Mouse (Mus musculus): Measurements from ENCODE around the gene Ttll3. TPM values are rescaled to one million over a fixed set of nuclear protein-coding genes. Genes with fewer than 3 reads are reported as not detected.

The Ttll3 gene
- polyA plus RNA-seq, 1 experiment from 2014 or later = 0.98 TPM

- 14% methylated on average over 10 of the region's 10 CpGs for WGBS (ENCODE audit: insufficient replicate concordance)
- Histone ChIP-seq H3K4me1 (replicated peaks) (no peaks in the 10 kb centered on the region), H3K27me3 (peaks cover 6% of the 10 kb centered on the region; the same call in 1 of the 2 replicates), H3K4me2 (no peak within 1 kb of the TSS), H3K9me3 (replicated peaks) (no peaks in the 10 kb centered on the region), H3K4me3 (replicated peaks) (no peak within 1 kb of the TSS), H3K9ac (no peak within 1 kb of the TSS), H3K27ac (replicated peaks) (no peak within 1 kb of the TSS), H3K36me3 (replicated peaks) (no peaks in the 10 kb centered on the region)
- no peak for ATAC-seq (ENCODE audit: insufficient read depth)
Measured at GRCm38 (mm10) chr6:113457952-113458534, 69.0 kb downstream of the Ttll3 start, which contains the start of gene Il17re. Il17re (plus strand) TSS chr6:113458484.

GRCm38 (mm10) chr6:113458635-113459034 lies 69.6 kb downstream of the Ttll3 start:
- Histone ChIP-seq H3K4me1 (replicated peaks) (no peaks in the 10 kb centered on the region), H3K27me3 (peaks cover 6% of the 10 kb centered on the region; the same call in 1 of the 2 replicates), H3K4me2 (no peak overlapping the region), H3K4me3 (replicated peaks) (no peak overlapping the region), H3K27ac (replicated peaks) (no peak overlapping the region), H3K36me3 (replicated peaks) (no peaks in the 10 kb centered on the region), H3K9ac (no peak overlapping the region), H3K9me3 (replicated peaks) (no peaks in the 10 kb centered on the region)
- ATAC-seq (ENCODE audit: insufficient read depth) = no peak
- WGBS (ENCODE audit: insufficient replicate concordance) = 53% methylated on average over 10 of the region's 10 CpGs

- Histone ChIP-seq H3K4me3 (replicated peaks) (no peak overlapping the region), H3K9me3 (replicated peaks) (no peaks in the 10 kb centered on the region), H3K36me3 (replicated peaks) (no peaks in the 10 kb centered on the region), H3K4me2 (no peak overlapping the region), H3K27me3 (peaks cover under 1% of the 10 kb centered on the region; the same call in 1 of the 2 replicates), H3K4me1 (replicated peaks) (peaks cover 2% of the 10 kb centered on the region; the same call in 1 of the 2 replicates), H3K27ac (replicated peaks) (no peak overlapping the region), H3K9ac (no peak overlapping the region)
- WGBS (ENCODE audit: insufficient replicate concordance) = 60% methylated on average over 7 of the region's 7 CpGs
- ATAC-seq (ENCODE audit: insufficient read depth) = no peak
Measured at GRCm38 (mm10) chr6:113464040-113464439, 75.0 kb downstream of the Ttll3 start.

Small RNA genes within 50 kb of the gene (microRNA-seq; reads per million reads assigned to microRNA genes)
- gene Gm24387 = not detected

Other genes starting within 250 kb of the Ttll3 start
- gene Lhfpl4, start 193.9 kb upstream of the Ttll3 start, polyA plus RNA-seq (2015; fragmentation: Nextera tagmentation; extraction: Ambion mirVana) = 0.22 and 0.23 TPM in 2 replicates
- gene Mtmr14, start 151.4 kb upstream of the Ttll3 start, polyA plus RNA-seq (2015; fragmentation: Nextera tagmentation; extraction: Ambion mirVana) = 19.3 and 21.7 TPM in 2 replicates
- gene Cpne9, start 107.0 kb upstream of the Ttll3 start, polyA plus RNA-seq (2015; fragmentation: Nextera tagmentation; extraction: Ambion mirVana) = not detected in 2 replicates
- 7.8 and 10.3 TPM in 2 replicates for gene Brpf1, start 82.1 kb upstream of the Ttll3 start, polyA plus RNA-seq (2015; fragmentation: Nextera tagmentation; extraction: Ambion mirVana)
- gene Ogg1, start 62.3 kb upstream of the Ttll3 start, polyA plus RNA-seq (2015; fragmentation: Nextera tagmentation; extraction: Ambion mirVana) = 5.2 and 5.4 TPM in 2 replicates
- gene Camk1, start 45.3 kb upstream of the Ttll3 start, polyA plus RNA-seq (2015; fragmentation: Nextera tagmentation; extraction: Ambion mirVana) = 18.2 and 21.1 TPM in 2 replicates
- 17.8 and 18.7 TPM in 2 replicates for gene Tada3, start 11.4 kb upstream of the Ttll3 start, polyA plus RNA-seq (2015; fragmentation: Nextera tagmentation; extraction: Ambion mirVana)
- 188 and 202 TPM in 2 replicates for gene Arpc4, start 11.1 kb upstream of the Ttll3 start, polyA plus RNA-seq (2015; fragmentation: Nextera tagmentation; extraction: Ambion mirVana)
- 11.8 and 16.5 TPM in 2 replicates for gene Rpusd3, start 30.1 kb downstream of the Ttll3 start, polyA plus RNA-seq (2015; fragmentation: Nextera tagmentation; extraction: Ambion mirVana)
- gene Cidec, start 46.5 kb downstream of the Ttll3 start, polyA plus RNA-seq (2015; fragmentation: Nextera tagmentation; extraction: Ambion mirVana) = not detected in 2 replicates
- gene Jagn1, start 53.3 kb downstream of the Ttll3 start, polyA plus RNA-seq (2015; fragmentation: Nextera tagmentation; extraction: Ambion mirVana) = 31.7 and 33.1 TPM in 2 replicates
- 0.09 and 0.33 TPM in 2 replicates for gene Il17re, start 69.2 kb downstream of the Ttll3 start, polyA plus RNA-seq (2015; fragmentation: Nextera tagmentation; extraction: Ambion mirVana)
- gene Il17rc, start 82.2 kb downstream of the Ttll3 start, polyA plus RNA-seq (2015; fragmentation: Nextera tagmentation; extraction: Ambion mirVana) = 9.1 and 12.0 TPM in 2 replicates
- gene Creld1, start 94.0 kb downstream of the Ttll3 start, polyA plus RNA-seq (2015; fragmentation: Nextera tagmentation; extraction: Ambion mirVana) = 7.1 and 7.6 TPM in 2 replicates
- gene Prrt3, start 112.7 kb downstream of the Ttll3 start, polyA plus RNA-seq (2015; fragmentation: Nextera tagmentation; extraction: Ambion mirVana) = 0.03 and 0.07 TPM in 2 replicates
- 40.9 and 41.2 TPM in 2 replicates for gene Emc3, start 142.4 kb downstream of the Ttll3 start, polyA plus RNA-seq (2015; fragmentation: Nextera tagmentation; extraction: Ambion mirVana)
- 7.5 and 8.4 TPM in 2 replicates for gene Fancd2, start 142.4 kb downstream of the Ttll3 start, polyA plus RNA-seq (2015; fragmentation: Nextera tagmentation; extraction: Ambion mirVana)
- gene Fancd2os, start 211.5 kb downstream of the Ttll3 start, polyA plus RNA-seq (2015; fragmentation: Nextera tagmentation; extraction: Ambion mirVana) = not detected in 2 replicates
- gene Brk1, start 215.5 kb downstream of the Ttll3 start, polyA plus RNA-seq (2015; fragmentation: Nextera tagmentation; extraction: Ambion mirVana) = 79.4 and 80.7 TPM in 2 replicates
- gene Vhl, start 234.7 kb downstream of the Ttll3 start, polyA plus RNA-seq (2015; fragmentation: Nextera tagmentation; extraction: Ambion mirVana) = 8.7 and 10.8 TPM in 2 replicates
- 11.9 and 13.5 TPM in 2 replicates for gene Irak2, start 249.2 kb downstream of the Ttll3 start, polyA plus RNA-seq (2015; fragmentation: Nextera tagmentation; extraction: Ambion mirVana)

All from liver, embryonic 15.5 days (tissue).